Mouse (Mus musculus) lung, postnatal 14 days (tissue): ENCODE measurements around the gene Sphk2.

ENCODE experiments used
- DNase-seq: peaks from one replicate; pipeline ENCODE4 v3.0.0; 2021

Gene Sphk2

DNA sequence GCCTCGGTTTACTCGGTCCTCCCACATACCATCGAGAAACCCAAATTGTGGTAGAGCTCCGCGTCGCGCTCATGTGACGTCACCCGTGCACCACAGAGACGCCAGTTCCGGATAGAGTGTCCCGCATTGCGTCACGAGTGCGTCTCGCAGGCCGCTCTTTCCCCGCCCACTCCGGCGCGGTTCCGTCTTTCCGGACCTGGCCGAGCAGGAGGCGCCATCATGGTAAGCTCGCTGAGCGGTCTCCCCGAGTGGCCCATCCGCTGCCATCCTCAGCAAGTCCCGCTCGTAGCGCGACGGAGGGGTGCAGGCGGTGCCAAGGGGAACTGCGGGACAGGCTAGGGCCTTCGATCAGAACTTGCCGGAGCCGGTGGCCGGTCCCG is at the start of gene Sphk2:
Sphk2 (minus strand) TSS at position 85 of the 380 bp plus-strand sequence.
- DNase-seq, result peak; percentile 99

- no peak for DNase-seq
Observed at GRCm38 (mm10) chr7:45767500-45767899, 49.7 kb upstream of the Sphk2 start.

GRCm38 (mm10) chr7:45766764-45767163 is 49.0 kb upstream of the Sphk2 start:
- no peak for DNase-seq

- no peak for DNase-seq
Observed at GRCm38 (mm10) chr7:45765995-45766394, 48.2 kb upstream of the Sphk2 start.

GRCm38 (mm10) chr7:45760151-45760550 is 42.3 kb upstream of the Sphk2 start:
- DNase-seq, result no peak

GRCm38 (mm10) chr7:45759400-45759799 is 41.6 kb upstream of the Sphk2 start:
- peak; percentile 53 for DNase-seq

GRCm38 (mm10) chr7:45755703-45756102 is 37.9 kb upstream of the Sphk2 start:
- no peak for DNase-seq

- no peak for DNase-seq
Observed at GRCm38 (mm10) chr7:45750162-45750561, 32.4 kb upstream of the Sphk2 start.

GRCm38 (mm10) chr7:45749401-45749800 is 31.6 kb upstream of the Sphk2 start:
- no peak for DNase-seq

DNA sequence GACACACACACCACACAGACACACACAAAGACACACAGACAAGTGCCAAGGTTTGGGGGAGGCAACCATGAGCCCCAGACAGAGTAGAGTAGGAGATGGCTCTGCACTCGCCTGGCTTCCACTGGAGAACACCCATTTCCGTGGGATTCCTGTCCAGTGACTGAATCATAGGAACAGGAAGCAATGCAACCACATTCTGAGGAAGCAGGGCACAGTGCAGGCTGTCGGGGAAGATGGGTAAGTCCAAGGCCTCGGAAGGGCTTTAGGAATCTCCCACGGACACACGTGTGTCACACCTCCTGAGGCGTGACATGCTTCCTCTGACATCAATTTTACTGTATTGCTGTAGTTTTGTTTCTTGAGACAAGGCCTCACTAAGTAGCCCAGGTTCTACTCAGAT is 30.3 kb upstream of the Sphk2 start:
- no peak for DNase-seq

GRCm38 (mm10) chr7:45747450-45747849 is 29.6 kb upstream of the Sphk2 start:
- DNase-seq, result no peak

GRCm38 (mm10) chr7:45746518-45746917 is 28.7 kb upstream of the Sphk2 start:
- no peak for DNase-seq

DNA sequence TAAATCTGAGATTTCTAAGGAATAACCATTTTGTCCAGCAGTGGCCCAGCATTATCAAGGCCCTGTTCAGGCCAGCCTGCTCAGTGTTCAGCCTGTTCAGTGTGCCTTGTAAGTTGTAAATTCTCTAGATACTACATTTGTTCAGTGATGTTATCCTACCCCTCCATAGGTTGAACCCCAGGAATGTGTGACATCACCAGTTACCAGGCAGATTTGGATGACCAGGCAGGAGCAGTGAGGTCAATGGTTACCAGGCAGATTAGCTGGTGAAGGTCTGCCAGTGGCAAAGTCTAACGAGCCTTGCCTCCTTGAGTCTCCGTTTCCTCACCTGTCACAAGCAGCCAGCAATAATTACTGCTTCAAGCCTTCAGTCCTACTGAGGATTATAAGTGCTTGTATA is 26.6 kb upstream of the Sphk2 start:
- DNase-seq, result peak; percentile 87

DNA sequence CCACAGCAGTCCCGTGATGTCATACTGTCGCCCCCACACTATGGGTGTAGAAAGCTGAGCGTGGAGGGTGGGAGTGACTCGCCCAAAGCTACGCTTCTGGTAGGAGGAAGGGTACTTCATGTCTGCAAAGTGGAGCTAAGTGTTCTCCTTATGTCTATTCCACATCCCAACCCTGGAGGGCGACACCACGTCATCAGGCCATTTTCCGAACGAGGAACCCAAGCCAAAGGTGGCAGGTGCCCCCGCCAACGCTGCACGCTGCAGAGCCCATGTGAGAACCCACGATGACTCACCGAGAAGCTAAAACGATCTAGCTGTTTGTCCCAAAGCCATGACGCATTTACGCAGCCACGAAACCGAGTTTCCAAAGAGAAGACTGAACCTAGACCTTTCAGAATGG is 24.5 kb upstream of the Sphk2 start:
- no peak for DNase-seq

DNA sequence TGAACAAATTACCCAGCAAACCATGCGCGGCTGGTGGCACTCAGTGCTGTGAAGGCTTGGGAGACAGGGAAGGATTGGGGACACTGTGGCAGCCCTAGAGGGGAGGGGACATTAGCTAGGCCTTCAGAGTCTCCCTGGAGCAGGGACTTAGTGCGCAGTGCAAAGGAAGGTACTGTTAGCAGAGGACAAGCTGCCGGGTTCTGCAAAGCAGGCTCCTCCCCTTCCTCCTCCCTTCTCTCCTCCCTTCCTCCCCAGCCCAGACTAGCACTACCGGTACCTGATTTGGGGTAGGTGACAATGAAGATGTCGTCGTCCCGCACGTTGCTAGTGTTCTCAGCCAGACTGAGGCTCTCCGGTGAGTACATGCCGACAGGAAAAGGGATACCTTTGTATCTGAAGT is 24.0 kb upstream of the Sphk2 start:
- no peak for DNase-seq

DNA sequence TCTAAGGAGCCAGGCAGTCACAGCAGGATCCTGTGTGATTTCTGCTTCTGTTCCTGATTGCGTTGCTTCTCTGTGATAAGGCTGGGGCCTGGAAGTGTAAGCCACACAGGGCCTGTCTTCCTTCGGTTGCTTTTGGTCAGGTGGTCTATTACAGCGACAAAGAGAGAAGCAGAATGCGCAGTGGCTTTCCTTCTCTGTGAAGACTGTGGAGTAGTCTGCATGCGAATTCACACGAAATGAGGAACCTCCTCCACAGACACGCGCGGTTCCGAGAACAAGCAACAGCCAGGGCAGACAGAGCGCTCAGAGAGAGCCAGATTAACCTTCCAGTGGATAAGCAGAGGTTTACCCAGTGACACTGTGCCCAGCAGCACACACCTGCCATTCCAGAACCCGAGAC is 23.5 kb upstream of the Sphk2 start:
- DNase-seq, result no peak

- no peak for DNase-seq
Observed at GRCm38 (mm10) chr7:45739820-45740219, 22.0 kb upstream of the Sphk2 start.

DNA sequence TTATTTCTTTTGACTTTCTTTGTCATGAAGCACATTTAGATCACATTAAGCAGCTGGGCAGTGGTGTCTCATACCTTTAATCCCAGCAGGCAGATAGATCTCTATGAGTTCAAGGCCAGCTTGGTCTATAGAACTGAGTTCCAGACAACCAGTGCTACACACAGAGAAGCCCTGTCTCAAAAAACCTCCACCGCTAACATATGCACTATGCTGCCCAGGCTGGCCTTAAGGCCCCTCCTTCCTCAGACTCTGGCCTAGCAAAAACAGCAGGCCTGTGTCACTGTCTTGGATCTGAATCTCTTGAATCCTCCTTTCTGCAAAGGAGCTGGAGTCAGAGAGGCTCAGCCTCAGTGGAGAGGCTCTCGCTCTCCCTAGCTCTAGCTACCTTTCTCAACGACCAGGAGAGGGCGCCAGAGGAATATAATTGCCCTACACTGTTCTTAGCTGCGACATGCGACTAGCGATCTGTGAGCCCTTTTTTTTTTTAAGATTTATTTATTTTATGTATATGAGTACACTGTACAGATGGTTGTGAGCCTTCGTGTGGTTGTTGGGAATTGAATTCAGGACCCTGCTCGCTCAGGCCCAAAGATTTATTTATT is 21.5 kb upstream of the Sphk2 start:
- DNase-seq, result peak; percentile 92

GRCm38 (mm10) chr7:45733477-45733876 is 15.7 kb upstream of the Sphk2 start:
- no peak for DNase-seq

DNA sequence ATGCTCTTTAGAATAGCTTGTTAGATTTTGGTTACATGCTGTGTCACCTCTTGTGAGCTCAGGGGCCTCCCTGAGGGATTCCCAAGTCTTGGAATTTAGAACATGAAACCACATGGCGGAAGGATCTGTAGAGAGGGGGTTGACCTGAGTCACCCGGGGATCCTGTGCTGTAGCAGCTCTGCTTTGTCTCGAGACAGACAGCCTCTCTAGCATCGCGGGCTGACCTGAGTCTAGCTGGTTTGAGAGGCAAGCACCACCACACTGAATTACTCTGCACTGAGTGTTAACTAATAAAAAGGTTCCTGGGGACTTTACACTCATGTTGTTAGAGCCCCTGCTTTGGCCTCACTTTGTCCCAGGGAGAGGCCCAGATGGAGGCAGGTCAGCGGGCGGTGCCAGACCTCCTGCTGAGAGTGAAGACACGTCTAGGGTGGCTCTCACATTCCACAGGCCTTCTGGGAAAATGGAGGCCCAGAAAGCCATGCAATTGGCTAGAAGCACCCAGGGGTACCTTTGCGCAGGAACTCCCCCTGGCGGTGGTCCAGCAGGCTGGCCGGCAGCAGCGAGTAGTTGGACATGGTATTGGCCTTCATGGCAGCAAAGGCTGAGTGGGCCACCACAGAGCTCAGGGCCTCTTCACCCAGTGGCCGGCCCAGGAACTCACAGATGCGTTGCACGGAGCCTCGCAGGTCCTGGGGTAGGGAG is 13.1 kb upstream of the Sphk2 start:
- peak; percentile 63 for DNase-seq

DNA sequence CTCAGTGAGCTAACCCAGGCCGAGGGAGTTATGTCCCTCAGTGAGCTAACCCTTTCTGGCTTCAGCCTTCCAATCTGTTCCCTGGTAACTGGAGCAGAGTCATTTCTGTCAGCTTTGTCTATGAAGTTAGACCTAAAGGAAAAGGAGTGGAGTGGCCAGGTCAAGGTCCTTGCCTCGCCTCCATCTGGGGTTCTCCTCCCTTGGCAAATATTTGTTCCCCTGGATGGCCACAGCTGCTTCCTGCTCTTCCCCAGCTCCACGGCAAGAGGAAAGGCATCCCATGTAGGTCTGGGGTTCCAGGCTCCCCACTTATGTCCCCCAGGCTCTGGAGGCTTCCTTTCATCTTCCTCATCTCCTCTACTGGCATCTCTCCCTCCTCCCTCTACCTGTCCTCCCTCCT is 9.8 kb upstream of the Sphk2 start:
- DNase-seq, result no peak

DNA sequence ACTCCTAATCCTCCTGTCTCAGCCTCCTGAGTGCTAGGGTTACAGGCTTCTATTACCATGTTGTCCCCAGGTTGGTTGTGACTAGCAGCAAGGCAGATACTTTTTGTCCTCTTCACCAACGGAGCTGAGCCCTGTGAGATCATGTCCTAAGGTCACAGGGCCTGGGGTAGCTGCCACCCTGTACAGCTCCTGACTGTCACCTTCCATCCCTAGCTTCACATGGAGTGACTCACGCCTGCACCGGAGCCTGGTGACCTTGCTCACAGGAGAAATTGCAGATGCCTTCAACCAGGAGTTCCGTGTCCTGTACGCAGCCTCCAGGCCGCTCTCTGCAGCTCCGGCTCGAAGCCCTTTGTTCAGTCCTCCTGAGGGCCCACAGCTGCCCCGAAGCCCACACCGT is 8.6 kb upstream of the Sphk2 start:
- DNase-seq, result no peak

DNA sequence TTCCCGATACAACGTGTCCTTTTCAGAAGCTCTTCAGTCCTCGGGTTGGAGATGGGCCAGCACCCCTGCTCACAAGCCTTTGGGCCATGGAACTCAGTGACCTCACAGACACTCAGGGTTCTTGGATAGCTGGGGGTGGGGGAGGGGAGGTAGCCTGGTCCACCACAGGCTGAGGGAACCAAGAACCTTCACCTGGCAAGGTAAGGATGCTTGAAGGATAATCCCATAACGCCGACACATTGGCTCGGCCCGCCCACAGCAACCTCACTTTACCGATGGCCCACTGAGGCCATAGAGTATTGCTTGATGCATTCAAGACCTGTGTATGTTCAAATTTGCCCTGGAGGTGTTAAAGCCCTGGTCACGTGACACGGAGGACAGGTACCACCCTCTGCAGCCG is 7.9 kb upstream of the Sphk2 start, which contains the start of gene Spaca4:
Spaca4 (minus strand) TSS at position 101 of the 400 bp plus-strand sequence.
- DNase-seq, result no peak

DNA sequence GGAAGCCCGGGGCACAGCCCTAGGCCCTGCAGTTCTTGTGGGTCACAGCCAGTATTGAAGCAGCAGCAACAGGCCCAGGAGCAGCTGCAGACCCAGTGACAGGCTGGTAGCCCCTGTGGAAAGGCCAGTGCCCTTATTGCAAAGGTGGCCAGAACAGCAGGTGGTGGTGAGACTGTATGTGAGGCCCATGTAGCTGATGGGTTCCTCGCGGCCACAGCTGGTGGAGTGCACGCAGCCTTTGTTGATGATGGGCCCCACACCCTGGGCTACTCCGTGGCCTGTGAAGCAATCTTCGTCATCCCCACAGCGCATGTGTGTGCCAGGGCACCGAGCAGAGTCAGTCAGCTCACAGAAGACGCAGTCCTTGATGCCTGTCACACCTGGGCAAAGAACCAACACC is 7.3 kb upstream of the Sphk2 start:
- DNase-seq, result no peak

DNA sequence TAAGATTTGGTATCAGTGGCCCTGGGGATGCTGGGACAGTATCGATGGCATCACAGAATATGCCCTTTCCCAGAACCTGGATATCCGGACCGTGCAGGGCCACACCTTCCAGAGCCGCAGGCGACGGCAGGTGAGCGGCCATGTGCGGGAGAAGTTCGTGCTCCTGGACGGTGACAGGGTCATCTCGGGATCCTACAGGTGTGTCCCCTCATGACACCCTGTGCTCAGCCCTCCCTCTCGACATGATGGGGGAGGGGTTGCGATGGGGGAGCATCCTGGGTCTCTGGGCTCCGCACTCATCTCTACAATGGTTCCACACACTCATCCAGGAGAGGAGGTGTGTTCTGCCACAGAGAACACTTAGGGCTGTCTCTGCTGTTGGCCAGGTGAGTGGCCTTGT is 6.0 kb upstream of the Sphk2 start:
- DNase-seq, result no peak
